Mouse (Mus musculus) CH12.LX (cell line): Measurements from ENCODE around the gene Map4k3. TPM values are rescaled to one million over a fixed set of nuclear protein-coding genes. Genes with fewer than 3 reads are reported as not detected.

Experiments
- DNase-seq: peaks from one replicate; pipeline ENCODE4 v3.0.0-alpha.2; 2013; ENCODE audit errors: extremely low read depth
- H3K27ac ChIP-seq: 2 replicates; pipeline ENCODE4 v1.5.1; 2012; ENCODE audit warnings: low read depth, mild to moderate bottlenecking, control low read depth, moderate library complexity; ENCODE audit not compliant: insufficient read depth
- H3K27me3 ChIP-seq: replicated peaks from 2 replicates; pipeline ENCODE3; 2012; ENCODE audit warnings: inconsistent platforms
- H3K36me3 ChIP-seq, 2 experiments: replicated peaks in 1 of 2; 2 replicates each; pipeline versions ENCODE3 to v1.6.1; 2012; ENCODE audit warnings: inconsistent platforms in 1 of 2, low read length in 1 of 2, mild to moderate bottlenecking in 1 of 2, mixed read lengths in 1 of 2, moderate library complexity in 1 of 2; ENCODE audit not compliant: control insufficient read depth in 1 of 2, insufficient read depth in 1 of 2
- H3K4me1 ChIP-seq, 2 experiments: 2 replicates each; pipeline ENCODE4 v1.6.1; 2012; ENCODE audit warnings: inconsistent platforms in 1 of 2, moderate library complexity in 1 of 2; ENCODE audit not compliant: insufficient read depth in 2 of 2, control insufficient read depth in 1 of 2
- H3K4me2 ChIP-seq: 2 replicates; pipeline ENCODE4 v1.6.1; 2012; ENCODE audit warnings: low read depth, mild to moderate bottlenecking, control low read depth; ENCODE audit not compliant: poor library complexity, insufficient read depth, severe bottlenecking
- H3K4me3 ChIP-seq, 3 experiments: fragments of 150-350 bp in 1 of 3; sonication (generic) in 1 of 3; replicated peaks in 1 of 3; 2 replicates each; pipeline versions ENCODE3 to v1.5.1; 2011 to 2012; ENCODE audit warnings: low read depth in 2 of 3, low read length in 2 of 3, mild to moderate bottlenecking in 2 of 3, moderate library complexity in 2 of 3, control low read depth in 1 of 3, improper control_type of control experiment in 1 of 3, inconsistent platforms in 1 of 3, mixed read lengths in 1 of 3; ENCODE audit not compliant: poor library complexity in 1 of 3
- H3K79me2 ChIP-seq: replicated peaks from 2 replicates; pipeline ENCODE4 v1.6.1; 2012; ENCODE audit warnings: mild to moderate bottlenecking, moderate library complexity; ENCODE audit not compliant: control insufficient read depth, poor library complexity, insufficient read depth, severe bottlenecking; ENCODE audit errors: extremely low read depth
- H3K9ac ChIP-seq: 2 replicates; pipeline ENCODE4 v1.6.1; 2012; ENCODE audit warnings: low read depth, mild to moderate bottlenecking, control low read depth, moderate library complexity; ENCODE audit not compliant: insufficient read depth
- H3K9me3 ChIP-seq: replicated peaks from 2 replicates; pipeline ENCODE3; 2012; ENCODE audit warnings: low read length, inconsistent platforms, mixed read lengths
- CHD2 ChIP-seq: IDR thresholded peaks from 2 replicates; pipeline ENCODE4 v1.6.1; 2011; ENCODE audit warnings: low read length, improper control_type of control experiment
- CTCF ChIP-seq, 2 experiments: IDR thresholded peaks in 1 of 2; conservative IDR thresholded peaks in 1 of 2; 2 replicates each; pipeline ENCODE4 v1.5.1; 2011 to 2012; ENCODE audit warnings: low read depth in 2 of 2, low read length in 2 of 2, improper control_type of control experiment in 1 of 2, inconsistent platforms in 1 of 2, mild to moderate bottlenecking in 1 of 2, moderate library complexity in 1 of 2
- E2F4 ChIP-seq: IDR thresholded peaks from 2 replicates; pipeline ENCODE4 v1.6.1; 2011; ENCODE audit warnings: low read depth, low read length, improper control_type of control experiment; ENCODE audit not compliant: insufficient replicate concordance
- ELF1 ChIP-seq: IDR thresholded peaks from 2 replicates; pipeline ENCODE4 v1.6.1; 2014; ENCODE audit warnings: low read depth, mild to moderate bottlenecking, inconsistent platforms, low read length, improper control_type of control experiment
- GABPA ChIP-seq: IDR thresholded peaks from 2 replicates; pipeline ENCODE4 v1.6.1; 2012; ENCODE audit warnings: low read depth, low read length, improper control_type of control experiment, inconsistent platforms; ENCODE audit not compliant: insufficient replicate concordance
- IRF4 ChIP-seq: IDR thresholded peaks from 2 replicates; pipeline ENCODE4 v1.6.1; 2014; ENCODE audit warnings: low read depth, mild to moderate bottlenecking, inconsistent platforms, low read length, improper control_type of control experiment
- JUN ChIP-seq: IDR thresholded peaks from 2 replicates; pipeline ENCODE4 v1.6.1; 2011; ENCODE audit warnings: low read depth, mild to moderate bottlenecking, low read length, improper control_type of control experiment, moderate library complexity; ENCODE audit not compliant: insufficient read depth
- KAT2A ChIP-seq: IDR thresholded peaks from 2 replicates; pipeline ENCODE4 v1.6.1; 2012; ENCODE audit warnings: low read length, improper control_type of control experiment, inconsistent platforms; ENCODE audit not compliant: insufficient replicate concordance
- MYC ChIP-seq: IDR thresholded peaks from 2 replicates; pipeline ENCODE4 v1.6.1; 2011; ENCODE audit warnings: low read depth, mild to moderate bottlenecking, improper control_type of control experiment, low read length
- NELFE ChIP-seq: IDR thresholded peaks from 2 replicates; pipeline ENCODE4 v1.6.1; 2011; ENCODE audit warnings: low read depth, low read length, improper control_type of control experiment
- RAD21 ChIP-seq: IDR thresholded peaks from 2 replicates; pipeline ENCODE4 v1.6.1; 2011; ENCODE audit warnings: low read depth, mild to moderate bottlenecking, low read length, improper control_type of control experiment, moderate library complexity
- RCOR1 ChIP-seq: conservative IDR thresholded peaks from 2 replicates; pipeline ENCODE4 v1.6.1; 2012; ENCODE audit warnings: low read depth, mild to moderate bottlenecking, inconsistent platforms, low read length, improper control_type of control experiment
- SIN3A ChIP-seq: IDR thresholded peaks from 2 replicates; pipeline ENCODE4 v1.6.1; 2012; ENCODE audit warnings: low read length, improper control_type of control experiment, inconsistent platforms
- SMC3 ChIP-seq: IDR thresholded peaks from 2 replicates; pipeline ENCODE4 v1.6.1; 2011; ENCODE audit warnings: low read depth, low read length, improper control_type of control experiment
- TBP ChIP-seq: conservative IDR thresholded peaks from 2 replicates; pipeline ENCODE4 v1.6.1; 2011; ENCODE audit warnings: low read depth, low read length, improper control_type of control experiment
- TCF12 ChIP-seq: IDR thresholded peaks from 2 replicates; pipeline ENCODE4 v1.6.1; 2014; ENCODE audit warnings: low read depth, mild to moderate bottlenecking, inconsistent platforms, low read length, improper control_type of control experiment
- ZC3H11A ChIP-seq: IDR thresholded peaks from 2 replicates; pipeline ENCODE4 v1.6.1; 2012; ENCODE audit warnings: low read depth, mild to moderate bottlenecking, inconsistent platforms, low read length, improper control_type of control experiment
- ZKSCAN1 ChIP-seq: IDR thresholded peaks from 2 replicates; pipeline ENCODE4 v1.6.1; 2012; ENCODE audit warnings: low read depth, inconsistent platforms, low read length, improper control_type of control experiment, borderline replicate concordance
- dilution Hi-C: fragments of 300-500 bp; cut with MboI; formaldehyde crosslinking; loops from 2 replicates; pipeline ENCODE4 v1.14.3; 2020; ENCODE audit warnings: low sequenced_read_pairs; ENCODE audit not compliant: extremely low pct_unique_long_range_greater_than_20kb, extremely low pct_ligation_motif_present
- in situ Hi-C: fragments of 300-500 bp; cut with MboI; formaldehyde crosslinking; loops from 3 replicates; pipeline ENCODE4 v1.14.3; 2019; ENCODE audit warnings: low sequenced_read_pairs, low pct_ligation_motif_present, low pct_unique_long_range_greater_than_20kb, mixed read lengths
- polyA plus RNA-seq: library from polyadenylated mRNA; unstranded; fragments of >175 nt; gene quantifications from 2 replicates; pipeline ENCODE4 v1.2.1, GENCODE M21; 2012; ENCODE audit warnings: low read depth; ENCODE audit not compliant: insufficient read length
- total RNA-seq, 2 experiments: library from RNA; depleted of rRNA; stranded (reverse); fragments of 300-350 nt in 1 of 2; fragments of >200 nt in 1 of 2; gene quantifications; 2 replicates each; pipeline ENCODE4 v1.2.3; 2012 to 2014

The Map4k3 gene
- total and polyA plus RNA-seq, 3 experiments, result 2.7 to 4.3 (median 3.2) TPM

DNA sequence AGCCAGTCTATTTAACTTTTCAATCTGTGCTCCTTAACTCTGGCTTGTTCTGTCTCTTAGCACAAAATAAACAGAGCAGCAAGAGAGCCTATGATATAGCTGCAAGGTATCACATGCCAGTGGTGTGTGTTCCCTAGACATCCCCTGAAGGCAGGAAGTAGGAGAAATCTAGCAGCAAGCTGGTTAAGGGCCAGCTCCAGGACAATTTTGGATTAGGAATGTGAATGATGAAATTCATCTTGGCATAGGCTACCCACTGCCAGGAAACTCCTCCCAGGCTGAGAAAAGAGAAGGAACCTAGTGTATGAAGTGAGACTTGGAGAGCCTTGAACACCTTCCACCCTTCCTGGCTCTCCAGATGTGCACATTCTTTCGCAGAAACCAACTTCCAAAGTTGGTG, 49.3 kb upstream of the Map4k3 start:
- Histone ChIP-seq H3K4me3 (no peak overlapping the region), H3K36me3 (no peaks in the 10 kb centered on the region), H3K27me3 (peaks cover 69% of the 10 kb centered on the region), H3K9me3 (peaks cover 17% of the 10 kb centered on the region), H3K4me1 (peaks cover 0 to 8% of the 10 kb centered on the region in 2 experiments; a peak in 2 of 4 replicates), H3K9ac (no peak overlapping the region), H3K27ac (no peak overlapping the region), H3K79me2 (no peaks in the 10 kb centered on the region), H3K4me2 (no peak overlapping the region)
- in situ Hi-C loops, result no loop called here
- no peak for TF ChIP-seq ELF1
- no peak for TF ChIP-seq NELFE
- dilution Hi-C loops, result no loop called here
- no peak for DNase-seq

DNA sequence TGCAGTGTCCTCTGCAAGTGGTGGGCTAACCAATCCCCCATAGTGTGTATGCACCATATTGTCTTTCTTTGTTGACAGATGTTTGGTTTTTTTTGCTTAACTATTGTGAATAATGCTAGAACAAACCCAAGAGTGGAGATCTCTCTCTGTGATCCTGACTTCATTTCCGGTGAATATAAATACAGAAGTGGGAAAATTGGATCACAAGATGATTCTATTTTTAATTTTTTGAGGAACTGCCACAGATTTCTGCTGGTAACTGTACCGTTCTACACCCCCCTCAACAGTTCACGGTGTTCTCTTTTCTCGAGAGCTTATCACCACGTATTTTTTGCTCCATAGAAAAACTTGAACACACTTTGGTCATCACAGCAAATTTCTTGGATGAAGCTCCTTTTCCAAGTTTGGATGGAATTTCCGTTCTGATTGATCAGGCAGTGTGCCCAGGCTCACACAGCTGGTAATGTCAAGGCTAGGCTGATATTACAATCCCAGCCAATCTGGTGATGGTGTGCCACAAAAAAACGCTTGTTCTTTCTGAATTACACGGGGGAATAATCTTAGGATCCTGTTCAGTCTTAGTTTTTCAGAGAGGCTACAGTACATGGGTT, 47.0 kb upstream of the Map4k3 start:
- H3K36me3 ChIP-seq, result no peaks in the 10 kb centered on the region
- peaks cover 24% of the 10 kb centered on the region for H3K9me3 ChIP-seq
- no peaks in the 10 kb centered on the region for H3K79me2 ChIP-seq
- in situ Hi-C loops (no loop called here), dilution Hi-C loops (no loop called here)
- peaks cover 0 to 13% of the 10 kb centered on the region in 2 experiments; a peak in 2 of 4 replicates for H3K4me1 ChIP-seq
- peaks cover 82% of the 10 kb centered on the region for H3K27me3 ChIP-seq
- H3K4me2 ChIP-seq, result no peak overlapping the region
- DNase-seq, result no peak
- H3K27ac ChIP-seq, result no peak overlapping the region
- no peak overlapping the region for H3K4me3 ChIP-seq
- no peak for TF ChIP-seq GABPA
- no peak for TF ChIP-seq MYC
- TF ChIP-seq ZKSCAN1, result no peak
- no peak for TF ChIP-seq RCOR1
- TF ChIP-seq SIN3A, result no peak
- no peak for TF ChIP-seq E2F4
- no peak for TF ChIP-seq NELFE
- no peak for TF ChIP-seq TBP
- no peak for TF ChIP-seq CHD2
- no peak for TF ChIP-seq SMC3
- no peak for TF ChIP-seq JUN
- TF ChIP-seq KAT2A, result no peak
- TF ChIP-seq ZC3H11A, result no peak
- TF ChIP-seq RAD21, result no peak
- no peak for TF ChIP-seq IRF4
- no peak for TF ChIP-seq CTCF (conservative IDR thresholded peaks at IDR 0.05 in 1 of 2, IDR thresholded peaks at IDR 0.05 in 1 of 2; ENCODE audit: low read depth in 2 of 2, low read length in 2 of 2)
- no peak for TF ChIP-seq TCF12
- H3K9ac ChIP-seq, result no peak overlapping the region
